Mouse (Mus musculus) bone marrow, adult 2 months (tissue): Measurements from ENCODE around the gene Erg.

Source experiments
- CTCF ChIP-seq: fragments of 200-500 bp; IDR thresholded peaks from 2 replicates; pipeline ENCODE4 v1.5.1; 2011; ENCODE audit warnings: low read length, control low read depth; ENCODE audit not compliant: control insufficient read depth, insufficient read depth
- POLR2A ChIP-seq: fragments of 200-500 bp; IDR thresholded peaks from 2 replicates; pipeline ENCODE4 v1.6.1; 2011; ENCODE audit warnings: low read depth, mild to moderate bottlenecking, control low read depth, low read length, borderline replicate concordance; ENCODE audit not compliant: control insufficient read depth

DNA sequence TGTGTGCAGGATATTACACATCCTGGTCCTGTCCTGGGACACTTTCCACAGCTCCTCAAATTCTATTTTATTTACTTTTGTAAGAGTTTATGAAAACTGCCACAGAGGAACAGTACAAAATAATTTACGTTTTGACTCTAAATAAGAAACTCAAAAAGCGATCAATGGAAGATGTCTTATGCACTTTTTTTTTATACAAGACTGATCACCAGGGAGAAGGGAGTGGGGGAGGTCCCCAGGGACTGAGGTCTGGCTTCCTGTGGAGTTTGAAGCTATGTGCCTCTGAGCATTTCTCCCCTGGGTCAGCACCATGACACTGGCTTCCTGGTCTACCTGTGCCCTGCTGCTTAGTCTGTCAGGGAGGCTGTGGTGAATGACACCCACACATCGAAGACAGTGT, 156.5 kb downstream of the Erg start:
- no peak for TF ChIP-seq CTCF
- no peak for TF ChIP-seq POLR2A
